Mouse (Mus musculus) embryonic facial prominence, embryonic 10.5 days (tissue): ENCODE results near the gene Strc. TPM values are rescaled to one million over a fixed set of nuclear protein-coding genes. Genes with fewer than 3 reads are reported as not detected.
A peak's percentile ranks its signal among the peaks of the same experiment; 100 is the strongest.

ENCODE experiments used
- DNase-seq: peaks from one replicate; pipeline ENCODE4 v3.0.0-alpha.2; 2017; ENCODE audit warnings: low spot score
- H3K27ac ChIP-seq: fragments of 300-500 bp; sonication (generic); replicated peaks from 2 replicates; pipeline ENCODE4 v1.5.1; 2016; ENCODE audit warnings: mild to moderate bottlenecking
- H3K27me3 ChIP-seq: fragments of 300-500 bp; sonication (generic); replicated peaks from 2 replicates; pipeline ENCODE4 v1.6.1; 2016; ENCODE audit warnings: low read depth, mild to moderate bottlenecking; ENCODE audit not compliant: poor library complexity, severe bottlenecking
- H3K36me3 ChIP-seq: fragments of 300-500 bp; sonication (generic); replicated peaks from 2 replicates; pipeline ENCODE4 v1.6.1; 2016; ENCODE audit warnings: mild to moderate bottlenecking, moderate library complexity
- H3K4me1 ChIP-seq: fragments of 300-500 bp; sonication (generic); 2 replicates; pipeline ENCODE4 v1.6.1; 2016
- H3K4me3 ChIP-seq: fragments of 300-500 bp; sonication (generic); 2 replicates; pipeline ENCODE4 v1.5.1; 2016; ENCODE audit warnings: mild to moderate bottlenecking, moderate library complexity
- H3K9me3 ChIP-seq: fragments of 300-500 bp; sonication (generic); 2 replicates; pipeline ENCODE4 v1.6.1; 2016; ENCODE audit warnings: mild to moderate bottlenecking
- WGBS: fragments of 180-500 bp; shearing (Covaris S2); methylation state at CpG from one replicate; pipeline ENCODE4 v1.1.7; 2016; 5-methylcytosine and 5-hydroxymethylcytosine counted together
- polyA plus RNA-seq: library from polyadenylated mRNA; unstranded; fragments of >200 nt; fragmentation: Nextera tagmentation; extraction: Ambion mirVana; gene quantifications from 2 replicates; pipeline ENCODE4 v1.2.1, GENCODE M21; 2016

Strc gene
- polyA plus RNA-seq, 1 experiment from 2014 or later = not detected

- WGBS = 72% methylated on average over 8 of the region's 8 CpGs
- no peak for DNase-seq
- Histone ChIP-seq H3K9me3 (no peaks in the 10 kb centered on the region), H3K4me3 (no peak overlapping the region), H3K27me3 (peaks cover 16% of the 10 kb centered on the region; the same call in 1 of the 2 replicates), H3K4me1 (peaks cover 21% of the 10 kb centered on the region), H3K36me3 (peaks cover 4% of the 10 kb centered on the region; the same call in 1 of the 2 replicates), H3K27ac (no peak overlapping the region)
These were observed 33.8 kb downstream of the Strc start for GRCm38 (mm10) chr2:121353156-121353555.

- no peak for DNase-seq
These were observed 47.9 kb downstream of the Strc start for GRCm38 (mm10) chr2:121339057-121339456.

GRCm38 (mm10) chr2:121329492-121329891, 57.5 kb downstream of the Strc start:
- DNase-seq = no peak
- Histone ChIP-seq H3K36me3 (0 out of 2 replicates have a peak, but pooled peaks cover 3% of the 10 kb centered on the region), H3K27ac (no peak overlapping the region), H3K4me3 (no peak overlapping the region), H3K27me3 (no peaks in the 10 kb centered on the region), H3K4me1 (0 out of 2 replicates have a peak, but pooled peaks cover 6% of the 10 kb centered on the region), H3K9me3 (no peaks in the 10 kb centered on the region)
- 96% methylated on average over 2 of the region's 2 CpGs for whole genome bisulfite sequencing

More at GRCm38 (mm10) chr2:121339057-121339456, 47.9 kb downstream of the Strc start:
- H3K9me3 ChIP-seq = no peaks in the 10 kb centered on the region
- peaks cover 20% of the 10 kb centered on the region for H3K36me3 ChIP-seq
- no peaks in the 10 kb centered on the region for H3K4me1 ChIP-seq
- no peak overlapping the region for H3K27ac ChIP-seq
- no peak overlapping the region for H3K4me3 ChIP-seq
- H3K27me3 ChIP-seq = no peaks in the 10 kb centered on the region

GRCm38 (mm10) chr2:121323693-121324470, 63.1 kb downstream of the Strc start:
- Histone ChIP-seq H3K9me3 (no peaks in the 10 kb centered on the region), H3K27me3 (no peaks in the 10 kb centered on the region), H3K4me1 (0 out of 2 replicates have a peak, but pooled peaks cover 6% of the 10 kb centered on the region), H3K27ac (no peak overlapping the region), H3K4me3 (no peak overlapping the region), H3K36me3 (peaks cover 9% of the 10 kb centered on the region)
- no peak for DNase-seq
- 88% methylated on average over 10 of the region's 10 CpGs for WGBS

GRCm38 (mm10) chr2:121323041-121323440, 63.9 kb downstream of the Strc start:
- Histone ChIP-seq H3K27ac (0 out of 2 replicates have a peak overlapping the region, but pooled peaks have one; percentile 3), H3K4me3 (no peak overlapping the region), H3K36me3 (peaks cover 9% of the 10 kb centered on the region), H3K4me1 (0 out of 2 replicates have a peak, but pooled peaks cover 6% of the 10 kb centered on the region), H3K9me3 (no peaks in the 10 kb centered on the region), H3K27me3 (no peaks in the 10 kb centered on the region)
- DNase-seq = no peak
- WGBS = 92% methylated on average over 10 of the region's 10 CpGs

- DNase-seq = no peak
- Histone ChIP-seq H3K4me3 (no peak overlapping the region), H3K36me3 (peaks cover 5% of the 10 kb centered on the region), H3K4me1 (no peaks in the 10 kb centered on the region), H3K27me3 (no peaks in the 10 kb centered on the region), H3K27ac (no peak overlapping the region), H3K9me3 (no peaks in the 10 kb centered on the region)
- WGBS = 80% methylated on average over 8 of the region's 8 CpGs
These were observed 70.7 kb downstream of the Strc start for GRCm38 (mm10) chr2:121316278-121316677.

Other genes with a start within 250 kb of the Strc start
- gene Adal, start 246.7 kb downstream of the Strc start, polyA plus RNA-seq = 19.7 and 22.4 TPM in 2 replicates
- gene Lcmt2, start 246.5 kb downstream of the Strc start, polyA plus RNA-seq = 21.5 and 22.5 TPM in 2 replicates
- 82.1 and 87.5 TPM in 2 replicates for gene Tubgcp4, start 216.5 kb downstream of the Strc start, polyA plus RNA-seq
- gene Zscan29, start 216.0 kb downstream of the Strc start, polyA plus RNA-seq = 12.0 and 14.7 TPM in 2 replicates
- 120 and 124 TPM in 2 replicates for gene Trp53bp1, start 115.8 kb downstream of the Strc start, polyA plus RNA-seq
- 3.4 and 4.2 TPM in 2 replicates for gene Map1a, start 97.6 kb downstream of the Strc start, polyA plus RNA-seq
- gene Ppip5k1, start 31.8 kb downstream of the Strc start, polyA plus RNA-seq = 10.2 and 10.5 TPM in 2 replicates
- gene Ckmt1, start 29.5 kb downstream of the Strc start, polyA plus RNA-seq = 3.6 and 6.0 TPM in 2 replicates
- 609 and 638 TPM in 2 replicates for gene Pdia3, start 26.6 kb upstream of the Strc start, polyA plus RNA-seq
- 3.3 and 3.7 TPM in 2 replicates for gene Catsper2, start 26.6 kb upstream of the Strc start, polyA plus RNA-seq
- 8.0 and 12.0 TPM in 2 replicates for gene Ell3, start 57.1 kb upstream of the Strc start, polyA plus RNA-seq
- 482 and 494 TPM in 2 replicates for gene Serf2, start 62.0 kb upstream of the Strc start, polyA plus RNA-seq
- 143 and 146 TPM in 2 replicates for gene Hypk, start 66.1 kb upstream of the Strc start, polyA plus RNA-seq
- 0.30 and 0.57 TPM in 2 replicates for gene Serinc4, start 69.6 kb upstream of the Strc start, polyA plus RNA-seq
- gene Mfap1b, start 86.9 kb upstream of the Strc start, polyA plus RNA-seq = 53.2 and 55.4 TPM in 2 replicates
- 27.1 and 28.6 TPM in 2 replicates for gene Mfap1a, start 119.5 kb upstream of the Strc start, polyA plus RNA-seq
- gene Wdr76, start 119.6 kb upstream of the Strc start, polyA plus RNA-seq = 10.8 TPM in 2 replicates